Mouse (Mus musculus) midbrain, postnatal 0 days (tissue): ENCODE measurements around the gene Fgf22. TPM values are rescaled to one million over a fixed set of nuclear protein-coding genes. Genes with fewer than 3 reads are reported as not detected.

Experiments used
- ATAC-seq: fragments of 200-750 bp; cut with Nextera tagmentation; 2 replicates; pipeline ENCODE4 v1.8.0; 2017; ENCODE audit warnings: moderate number of reproducible peaks, mild to moderate bottlenecking, moderate TSS enrichment, moderate library complexity; ENCODE audit not compliant: low FRiP score
- DNase-seq: peaks from one replicate; pipeline ENCODE4 v3.0.0-alpha.2; 2015; ENCODE audit warnings: low spot score
- H3K27ac ChIP-seq: fragments of 300-500 bp; sonication (generic); 2 replicates; pipeline ENCODE4 v1.5.1; 2014; ENCODE audit warnings: low read depth, mild to moderate bottlenecking, low read length, mixed read lengths
- H3K27me3 ChIP-seq: fragments of 300-500 bp; sonication (generic); 2 replicates; pipeline ENCODE4 v1.6.1; 2014; ENCODE audit warnings: low read length, control low read depth, mixed read lengths; ENCODE audit not compliant: insufficient read depth
- H3K36me3 ChIP-seq: fragments of 300-500 bp; sonication (generic); 2 replicates; pipeline ENCODE4 v1.6.1; 2014; ENCODE audit warnings: low read length, control low read depth, mixed read lengths; ENCODE audit not compliant: insufficient read depth
- H3K4me1 ChIP-seq: fragments of 300-500 bp; sonication (generic); 2 replicates; pipeline ENCODE4 v1.6.1; 2014; ENCODE audit warnings: mild to moderate bottlenecking, control low read depth, antibody characterized with exemption, low read length, mixed read lengths; ENCODE audit not compliant: insufficient read depth
- H3K4me2 ChIP-seq: fragments of 300-500 bp; sonication (generic); 2 replicates; pipeline ENCODE4 v1.6.1; 2014; ENCODE audit warnings: low read depth, mild to moderate bottlenecking, low read length, mixed read lengths; ENCODE audit not compliant: poor library complexity, severe bottlenecking
- H3K4me3 ChIP-seq: fragments of 300-500 bp; sonication (generic); 2 replicates; pipeline ENCODE4 v1.5.1; 2014; ENCODE audit warnings: low read depth, mild to moderate bottlenecking, low read length, moderate library complexity
- H3K9ac ChIP-seq: fragments of 300-500 bp; sonication (generic); replicated peaks from 2 replicates; pipeline ENCODE4 v1.6.1; 2014; ENCODE audit warnings: mild to moderate bottlenecking, low read length, moderate library complexity, mixed read lengths; ENCODE audit not compliant: poor library complexity, severe bottlenecking
- H3K9me3 ChIP-seq: fragments of 300-500 bp; sonication (generic); 2 replicates; pipeline ENCODE4 v1.6.1; 2016; ENCODE audit warnings: low read length, control low read depth
- CTCF ChIP-seq: IDR thresholded peaks from 2 replicates; pipeline ENCODE4 v1.5.1; 2016; ENCODE audit warnings: antibody characterized with exemption, mild to moderate bottlenecking
- WGBS: fragments of 180-500 bp; shearing (Covaris S2); extraction: QIAGEN DNeasy Blood & Tissue Kit; methylation state at CpG from one replicate; pipeline ENCODE4 v1.1.7; 2014; 5-methylcytosine and 5-hydroxymethylcytosine counted together
- polyA plus RNA-seq: library from polyadenylated mRNA; unstranded; fragments of >200 nt; fragmentation: Nextera tagmentation; extraction: Ambion mirVana; gene quantifications from 2 replicates; pipeline ENCODE4 v1.2.1, GENCODE M21; 2015
- total RNA-seq: library from RNA; depleted of rRNA; stranded (reverse); fragments of >200 nt; gene quantifications from 2 replicates; pipeline ENCODE4 v1.2.3, GENCODE M21; 2014

Gene Fgf22
- total and polyA plus RNA-seq, 2 experiments from 2014 or later, result 1.7 to 3.1 TPM

- Histone ChIP-seq H3K4me2 (no peak overlapping the region), H3K4me3 (no peak overlapping the region), H3K36me3 (no peaks in the 10 kb centered on the region), H3K27me3 (no peaks in the 10 kb centered on the region), H3K27ac (no peak overlapping the region), H3K4me1 (no peaks in the 10 kb centered on the region; the same call in 1 of the 2 replicates), H3K9me3 (no peaks in the 10 kb centered on the region), H3K9ac (no peak overlapping the region)
- DNase-seq, result no peak
- no peak for ATAC-seq
- peak; percentile 57 for TF ChIP-seq CTCF
- 42% methylated on average over 27 of the region's 27 CpGs for WGBS
Observed at GRCm38 (mm10) chr10:79783920-79784800, 29.3 kb downstream of the Fgf22 start.

DNA sequence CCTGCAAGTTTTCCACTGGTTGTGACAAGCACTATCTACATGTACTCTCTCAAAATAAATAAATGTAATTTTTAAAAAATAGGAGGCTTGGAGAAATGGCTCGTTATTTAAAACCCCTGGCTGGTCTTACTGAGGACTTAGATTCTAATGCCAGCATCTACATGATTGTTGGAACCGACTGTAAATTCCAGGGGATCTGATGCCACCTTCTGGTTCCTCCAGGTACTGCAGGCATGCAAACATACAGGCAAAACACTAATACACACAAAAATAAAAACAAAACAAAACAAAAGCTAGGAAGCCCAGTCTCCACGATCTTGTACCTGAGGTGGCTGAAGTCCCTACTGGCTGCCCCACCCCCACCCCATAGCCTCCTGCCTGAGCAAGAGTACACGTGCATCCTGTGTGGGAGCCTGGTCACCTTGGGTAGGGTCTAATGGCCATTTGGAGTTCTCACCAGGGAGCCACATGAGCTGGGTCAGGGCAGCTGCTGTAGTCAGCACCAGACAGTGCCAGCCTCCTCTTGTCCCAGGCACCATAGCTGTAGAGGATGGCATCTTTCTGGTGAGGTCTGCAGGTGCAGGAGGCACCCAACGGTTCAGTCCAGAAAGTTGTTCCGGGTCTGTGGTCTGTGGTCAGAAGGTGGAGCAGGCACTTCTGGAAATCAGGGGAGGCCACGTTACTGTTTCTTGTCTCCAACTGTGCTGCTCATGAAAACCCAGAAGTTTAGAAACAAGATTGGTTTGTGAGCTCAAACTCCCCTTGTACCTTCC is 33.7 kb downstream of the Fgf22 start:
- Histone ChIP-seq H3K4me3 (no peak overlapping the region), H3K4me1 (peaks cover 3% of the 10 kb centered on the region; the same call in 1 of the 2 replicates), H3K27ac (no peak overlapping the region), H3K4me2 (no peak overlapping the region), H3K27me3 (no peaks in the 10 kb centered on the region), H3K9ac (no peak overlapping the region), H3K9me3 (no peaks in the 10 kb centered on the region), H3K36me3 (no peaks in the 10 kb centered on the region)
- ATAC-seq (no peak), DNase-seq (peak; percentile 82)
- TF ChIP-seq CTCF, result peak; percentile 94
- 36% methylated on average over 7 of the region's 7 CpGs for WGBS

DNA sequence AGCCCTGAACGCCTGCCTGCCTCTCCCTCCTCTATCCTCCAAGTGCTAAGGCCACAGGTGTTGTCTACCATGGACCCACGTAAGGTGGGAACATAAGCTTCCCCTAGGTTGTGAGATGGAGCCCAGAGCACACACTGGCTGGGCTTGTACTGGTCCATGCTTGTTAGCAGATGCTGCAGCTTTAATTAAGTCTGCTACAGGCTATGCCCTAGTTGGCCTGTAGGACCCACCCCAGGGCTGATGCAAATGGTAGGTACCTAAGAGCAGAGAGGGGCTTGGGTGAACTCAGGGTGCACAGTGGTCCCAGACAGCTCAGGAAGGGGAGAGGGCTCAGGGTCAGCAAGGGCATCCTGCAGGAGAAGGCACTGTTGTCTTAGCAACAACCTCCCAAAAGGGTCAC is 34.7 kb downstream of the Fgf22 start:
- DNase-seq (no peak), ATAC-seq (no peak)
- H3K4me3 ChIP-seq, result no peak overlapping the region
- peaks cover 3% of the 10 kb centered on the region; the same call in 1 of the 2 replicates for H3K4me1 ChIP-seq
- WGBS, result 71% methylated on average over 2 of the region's 2 CpGs
- no peak overlapping the region for H3K9ac ChIP-seq
- H3K36me3 ChIP-seq, result no peaks in the 10 kb centered on the region
- H3K4me2 ChIP-seq, result no peak overlapping the region
- H3K27ac ChIP-seq, result no peak overlapping the region
- no peak for TF ChIP-seq CTCF
- no peaks in the 10 kb centered on the region for H3K27me3 ChIP-seq
- H3K9me3 ChIP-seq, result no peaks in the 10 kb centered on the region

- DNase-seq (no peak), ATAC-seq (no peak)
- no peak within 1 kb of the TSS for H3K9ac ChIP-seq
- H3K27me3 ChIP-seq, result no peaks in the 10 kb centered on the region
- no peak within 1 kb of the TSS for H3K27ac ChIP-seq
- H3K4me3 ChIP-seq, result no peak within 1 kb of the TSS
- peaks cover 10% of the 10 kb centered on the region; the same call in 1 of the 2 replicates for H3K4me1 ChIP-seq
- WGBS, result 92% methylated on average over 4 of the region's 4 CpGs
- H3K4me2 ChIP-seq, result no peak within 1 kb of the TSS
- no peaks in the 10 kb centered on the region for H3K36me3 ChIP-seq
- no peak for TF ChIP-seq CTCF
- H3K9me3 ChIP-seq, result no peaks in the 10 kb centered on the region
Observed at GRCm38 (mm10) chr10:79790861-79791260, 36.0 kb downstream of the Fgf22 start, which contains the start of gene Prss57. TSS of gene Prss57 (minus strand) at chr10:79790961.

GRCm38 (mm10) chr10:79792339-79793040 is 37.6 kb downstream of the Fgf22 start:
- ATAC-seq, result no peak
- Histone ChIP-seq H3K27me3 (no peaks in the 10 kb centered on the region), H3K9me3 (no peaks in the 10 kb centered on the region), H3K27ac (no peak overlapping the region), H3K4me2 (peak overlapping the region; percentile 80), H3K36me3 (no peaks in the 10 kb centered on the region), H3K4me3 (peak overlapping the region; percentile 96), H3K9ac (peak overlapping the region; percentile 98; the same call in 1 of the 2 replicates), H3K4me1 (peaks cover 13% of the 10 kb centered on the region; the same call in 1 of the 2 replicates)
- DNase-seq, result no peak
- TF ChIP-seq CTCF, result no peak
- WGBS, result 86% methylated on average over 5 of the region's 5 CpGs
